Mouse (Mus musculus) intestine, embryonic 14.5 days (tissue): ENCODE results near the gene Sypl. TPM values are rescaled to one million over a fixed set of nuclear protein-coding genes. Genes with fewer than 3 reads are reported as not detected.
A peak's percentile ranks its signal among the peaks of the same experiment; 100 is the strongest.

Source experiments
- ATAC-seq: fragments of 200-750 bp; cut with Nextera tagmentation; replicated peaks from 2 replicates; pipeline ENCODE4 v1.8.0; 2017; ENCODE audit warnings: low read depth, moderate number of reproducible peaks, moderate TSS enrichment, moderate library complexity; ENCODE audit not compliant: low FRiP score, low TSS enrichment
- DNase-seq: peaks from one replicate; pipeline ENCODE4 v3.0.0-alpha.2; 2018; ENCODE audit warnings: low spot score
- H3K27ac ChIP-seq: fragments of 300-500 bp; sonication (generic); 2 replicates; pipeline ENCODE4 v1.5.1; 2014; ENCODE audit warnings: low read depth, mild to moderate bottlenecking, control low read depth
- H3K27me3 ChIP-seq: fragments of 300-500 bp; sonication (generic); replicated peaks from 2 replicates; pipeline ENCODE4 v1.6.1; 2014; ENCODE audit warnings: low read length, control low read depth; ENCODE audit not compliant: control insufficient read depth, insufficient read depth
- H3K36me3 ChIP-seq: fragments of 300-500 bp; sonication (generic); 2 replicates; pipeline ENCODE4 v1.6.1; 2014; ENCODE audit warnings: low read length, control low read depth; ENCODE audit not compliant: control insufficient read depth, insufficient read depth
- H3K4me1 ChIP-seq: fragments of 300-500 bp; sonication (generic); replicated peaks from 2 replicates; pipeline ENCODE4 v1.6.1; 2014; ENCODE audit warnings: low read length, control low read depth, mixed read lengths; ENCODE audit not compliant: control insufficient read depth, insufficient read depth
- H3K4me2 ChIP-seq: fragments of 300-500 bp; sonication (generic); 2 replicates; pipeline ENCODE4 v1.6.1; 2014; ENCODE audit warnings: low read length
- H3K4me3 ChIP-seq: fragments of 300-500 bp; sonication (generic); 2 replicates; pipeline ENCODE4 v1.5.1; 2014; ENCODE audit warnings: low read depth, low read length, control low read depth, mixed read lengths
- H3K9ac ChIP-seq: fragments of 300-500 bp; sonication (generic); 2 replicates; pipeline ENCODE4 v1.6.1; 2014; ENCODE audit warnings: mild to moderate bottlenecking, low read length
- H3K9me3 ChIP-seq: fragments of 300-500 bp; sonication (generic); 2 replicates; pipeline ENCODE4 v1.6.1; 2016; ENCODE audit warnings: low read length, control low read depth; ENCODE audit not compliant: control insufficient read depth
- WGBS: fragments of 180-500 bp; shearing (Covaris S2); extraction: QIAGEN DNeasy Blood & Tissue Kit; methylation state at CpG from one replicate; pipeline ENCODE4 v1.1.7; 2014; 5-methylcytosine and 5-hydroxymethylcytosine counted together
- polyA plus RNA-seq: library from polyadenylated mRNA; unstranded; fragments of >200 nt; fragmentation: Nextera tagmentation; extraction: Ambion mirVana; gene quantifications from 2 replicates; pipeline ENCODE4 v1.2.1, GENCODE M21; 2014

Gene Sypl
- polyA plus RNA-seq, 1 experiment from 2014 or later = 129 TPM

- WGBS = 69% methylated on average over 4 of the region's 4 CpGs
- H3K4me2 ChIP-seq = no peak overlapping the region
- H3K4me3 ChIP-seq = no peak overlapping the region
- no peak overlapping the region for H3K27ac ChIP-seq
- no peak overlapping the region for H3K9ac ChIP-seq
- no peaks in the 10 kb centered on the region for H3K9me3 ChIP-seq
- no peak for DNase-seq
- no peaks in the 10 kb centered on the region for H3K4me1 ChIP-seq
- no peaks in the 10 kb centered on the region for H3K27me3 ChIP-seq
- H3K36me3 ChIP-seq = no peaks in the 10 kb centered on the region
- ATAC-seq = no peak
Measured at GRCm38 (mm10) chr12:33000402-33000801, 46.7 kb downstream of the Sypl start.

DNA sequence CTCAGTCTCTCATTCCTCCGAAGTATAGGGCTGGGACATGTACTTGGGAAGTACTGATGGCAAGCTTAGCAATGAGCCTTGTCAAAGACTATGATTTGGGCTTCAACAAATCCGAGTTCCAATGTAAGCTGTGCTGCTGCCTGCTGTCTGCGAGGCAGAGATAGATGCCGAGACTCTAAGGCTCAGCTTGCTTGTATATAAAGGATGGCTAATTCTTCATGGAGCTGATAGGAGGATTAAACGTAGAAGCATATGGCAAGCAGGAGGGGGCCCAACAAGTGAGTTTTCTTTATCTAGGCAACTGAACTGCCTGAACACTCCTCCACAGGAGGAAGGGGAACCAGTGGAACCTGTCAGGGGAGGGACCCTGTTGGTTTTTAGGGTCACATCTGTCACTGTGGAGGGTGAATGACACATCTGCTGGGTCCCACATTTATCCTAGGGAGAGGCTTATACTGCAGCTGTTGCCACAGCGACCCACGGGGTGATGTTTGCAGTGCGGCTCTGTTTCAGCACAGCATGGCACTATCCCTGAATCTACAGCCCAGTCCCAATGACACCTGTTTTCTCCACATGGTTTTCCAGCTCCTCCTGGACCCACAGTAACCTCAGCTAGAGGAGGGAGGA lies 49.8 kb downstream of the Sypl start:
- H3K36me3 ChIP-seq = no peaks in the 10 kb centered on the region
- ATAC-seq = no peak
- DNase-seq = no peak
- no peaks in the 10 kb centered on the region for H3K9me3 ChIP-seq
- no peak overlapping the region for H3K27ac ChIP-seq
- H3K27me3 ChIP-seq = no peaks in the 10 kb centered on the region
- H3K9ac ChIP-seq = no peak overlapping the region
- H3K4me3 ChIP-seq = no peak overlapping the region
- no peaks in the 10 kb centered on the region for H3K4me1 ChIP-seq
- 57% methylated on average over 8 of the region's 8 CpGs for WGBS
- no peak overlapping the region for H3K4me2 ChIP-seq

- Histone ChIP-seq H3K4me3 (no peak overlapping the region), H3K4me2 (no peak overlapping the region), H3K27ac (no peak overlapping the region), H3K9ac (no peak overlapping the region), H3K36me3 (no peaks in the 10 kb centered on the region), H3K4me1 (no peaks in the 10 kb centered on the region), H3K27me3 (no peaks in the 10 kb centered on the region), H3K9me3 (no peaks in the 10 kb centered on the region)
- DNase-seq (no peak), ATAC-seq (no peak)
- WGBS = 75% methylated on average over 5 of the region's 5 CpGs
Measured at GRCm38 (mm10) chr12:33005858-33006257, 52.2 kb downstream of the Sypl start.

DNA sequence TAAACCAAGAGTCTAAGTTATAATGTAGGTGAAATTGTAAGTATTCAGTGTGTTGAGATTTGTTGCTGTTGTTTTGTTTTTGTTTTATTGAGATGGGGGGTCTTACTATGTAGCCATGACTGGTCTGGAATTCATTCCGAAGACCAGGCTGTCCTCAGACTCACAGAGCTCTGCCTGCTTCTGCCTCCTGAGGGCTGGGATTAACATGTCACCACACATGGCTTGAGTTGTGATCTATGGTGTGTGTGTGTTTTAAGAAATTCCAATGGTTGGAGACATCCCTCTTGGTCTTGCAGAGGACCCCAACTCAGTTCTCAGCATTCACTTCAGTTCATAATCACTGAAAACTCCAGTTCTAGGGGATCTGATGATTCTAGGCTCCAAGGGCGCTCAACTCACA lies 53.5 kb downstream of the Sypl start:
- DNase-seq (no peak), ATAC-seq (no peak)
- Histone ChIP-seq H3K9ac (no peak overlapping the region), H3K36me3 (no peaks in the 10 kb centered on the region), H3K4me2 (no peak overlapping the region), H3K4me1 (no peaks in the 10 kb centered on the region), H3K4me3 (no peak overlapping the region), H3K9me3 (no peaks in the 10 kb centered on the region), H3K27ac (no peak overlapping the region), H3K27me3 (no peaks in the 10 kb centered on the region)
- 88% methylated on average over 2 of the region's 2 CpGs for WGBS

GRCm38 (mm10) chr12:33008305-33009110 lies 54.8 kb downstream of the Sypl start:
- Histone ChIP-seq H3K4me2 (no peak overlapping the region), H3K27ac (no peak overlapping the region), H3K9me3 (no peaks in the 10 kb centered on the region), H3K9ac (no peak overlapping the region), H3K27me3 (no peaks in the 10 kb centered on the region), H3K36me3 (no peaks in the 10 kb centered on the region), H3K4me1 (no peaks in the 10 kb centered on the region), H3K4me3 (no peak overlapping the region)
- 45% methylated on average over 7 of the region's 7 CpGs for WGBS
- DNase-seq = peak; percentile 61
- peak; percentile 77; the same call in 1 of the 2 replicates for ATAC-seq

DNA sequence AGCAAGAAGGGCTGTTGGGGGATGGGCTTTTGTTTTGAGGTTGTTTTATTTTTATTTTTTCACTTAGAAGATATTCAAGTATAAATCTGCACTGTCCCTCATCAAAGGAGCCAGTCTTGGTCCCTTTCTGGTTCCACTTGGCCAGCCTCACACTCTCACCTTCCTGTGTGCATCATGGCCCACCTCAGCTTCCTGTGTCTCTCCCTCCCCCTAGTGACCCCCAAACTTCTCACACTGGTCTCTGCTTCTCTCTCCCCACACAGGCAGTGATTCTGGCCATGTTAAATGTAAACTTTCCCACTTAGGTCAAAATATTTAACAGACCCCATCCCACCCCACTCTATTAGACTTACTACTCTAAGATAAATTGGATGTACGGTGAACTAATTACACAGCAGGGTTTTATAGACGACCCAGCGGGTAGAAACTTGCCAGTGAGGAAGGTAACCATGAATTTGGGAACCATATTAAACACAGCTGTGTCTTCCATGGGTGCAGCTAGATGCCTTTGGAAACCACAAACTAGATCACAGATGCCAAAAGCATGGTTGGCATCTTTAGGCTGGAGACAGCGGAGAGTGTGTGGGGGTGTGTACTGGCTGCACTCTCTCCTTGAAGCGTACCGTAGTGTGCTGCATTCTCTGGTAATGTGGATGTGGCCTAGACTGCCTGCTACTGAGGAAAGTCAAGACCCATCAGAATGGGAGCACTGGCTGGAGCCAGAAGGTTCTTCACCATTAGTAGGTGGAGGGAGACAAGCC lies 55.7 kb downstream of the Sypl start:
- ATAC-seq (no peak), DNase-seq (no peak)
- Histone ChIP-seq H3K36me3 (no peaks in the 10 kb centered on the region), H3K27ac (no peak overlapping the region), H3K27me3 (no peaks in the 10 kb centered on the region), H3K9me3 (no peaks in the 10 kb centered on the region), H3K4me2 (no peak overlapping the region), H3K4me1 (no peaks in the 10 kb centered on the region), H3K4me3 (no peak overlapping the region), H3K9ac (no peak overlapping the region)
- 83% methylated on average over 6 of the region's 6 CpGs for WGBS

DNA sequence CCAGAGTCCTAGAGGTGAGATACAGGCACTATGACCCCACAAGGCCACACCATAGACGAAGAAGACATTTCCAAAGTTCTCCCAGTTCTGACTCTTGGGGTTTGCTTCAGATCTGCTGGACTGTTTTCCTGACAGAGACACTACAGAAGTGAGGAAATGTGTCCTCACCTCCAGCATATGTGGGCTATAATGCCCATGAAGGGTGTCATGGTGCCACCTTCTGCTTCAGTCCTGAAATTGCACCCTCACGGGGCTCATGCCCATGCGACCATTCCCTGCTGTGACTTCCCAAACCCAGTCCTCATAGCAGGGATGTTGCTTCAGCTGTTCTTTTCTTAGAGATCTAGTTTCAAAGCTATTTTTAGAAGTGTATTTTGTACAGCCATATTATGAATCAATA lies 56.3 kb downstream of the Sypl start:
- WGBS = 53% methylated on average over 3 of the region's 3 CpGs
- no peak for DNase-seq
- Histone ChIP-seq H3K4me2 (no peak overlapping the region), H3K36me3 (no peaks in the 10 kb centered on the region), H3K9ac (no peak overlapping the region), H3K4me3 (no peak overlapping the region), H3K4me1 (no peaks in the 10 kb centered on the region), H3K27ac (no peak overlapping the region), H3K27me3 (no peaks in the 10 kb centered on the region), H3K9me3 (no peaks in the 10 kb centered on the region)
- ATAC-seq = no peak; the same call in 1 of the 2 replicates

DNA sequence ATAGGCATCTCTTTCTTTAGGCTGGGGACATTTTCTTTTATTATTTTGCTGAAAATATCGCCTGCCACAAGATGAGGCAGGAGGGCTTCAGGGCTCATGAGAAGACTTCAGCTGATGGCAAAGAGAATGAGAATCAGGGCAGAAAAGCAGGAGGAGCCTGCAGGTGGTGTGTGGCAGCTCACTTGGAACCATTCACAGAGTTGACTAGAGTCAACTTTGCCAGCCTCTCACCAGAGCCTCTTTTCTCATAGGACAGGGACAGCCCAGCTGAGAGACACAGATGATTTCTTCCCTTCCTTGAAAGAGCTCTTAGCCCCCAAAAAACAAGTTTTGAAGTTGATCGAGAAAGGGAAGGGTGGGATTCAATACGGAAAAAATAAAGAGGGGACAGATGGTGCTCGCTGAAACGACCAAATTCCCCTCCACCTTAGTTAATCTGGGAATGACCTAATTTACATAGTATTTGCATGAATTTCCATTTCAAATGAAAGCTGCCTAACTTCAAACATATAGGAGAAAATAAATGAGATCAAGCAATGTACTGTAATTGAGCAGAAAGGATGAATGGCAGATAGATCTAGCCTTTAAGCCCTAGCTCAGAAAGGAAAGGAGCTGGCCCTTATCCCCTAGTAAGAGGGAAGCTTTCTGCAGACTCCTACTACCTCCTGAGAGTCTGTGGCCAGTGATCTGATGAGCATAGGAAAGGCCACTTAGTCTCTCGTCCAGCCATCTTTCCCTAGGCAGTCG lies 60.5 kb downstream of the Sypl start:
- no peak overlapping the region for H3K4me2 ChIP-seq
- no peaks in the 10 kb centered on the region for H3K9me3 ChIP-seq
- H3K9ac ChIP-seq = no peak overlapping the region
- no peaks in the 10 kb centered on the region for H3K27me3 ChIP-seq
- H3K27ac ChIP-seq = no peak overlapping the region
- H3K4me1 ChIP-seq = 0 out of 2 replicates have a peak, but pooled peaks cover 3% of the 10 kb centered on the region
- H3K4me3 ChIP-seq = no peak overlapping the region
- 58% methylated on average over 7 of the region's 7 CpGs for WGBS
- no peak for ATAC-seq
- DNase-seq = no peak
- no peaks in the 10 kb centered on the region for H3K36me3 ChIP-seq
